Mouse (Mus musculus): Measurements from ENCODE around the gene Pax8. TPM values are rescaled to one million over a fixed set of nuclear protein-coding genes. Genes with fewer than 3 reads are reported as not detected.

The Pax8 gene
- total and polyA plus RNA-seq, 3 experiments = 0.17 to 0.60 TPM; not detected in 1

DNA sequence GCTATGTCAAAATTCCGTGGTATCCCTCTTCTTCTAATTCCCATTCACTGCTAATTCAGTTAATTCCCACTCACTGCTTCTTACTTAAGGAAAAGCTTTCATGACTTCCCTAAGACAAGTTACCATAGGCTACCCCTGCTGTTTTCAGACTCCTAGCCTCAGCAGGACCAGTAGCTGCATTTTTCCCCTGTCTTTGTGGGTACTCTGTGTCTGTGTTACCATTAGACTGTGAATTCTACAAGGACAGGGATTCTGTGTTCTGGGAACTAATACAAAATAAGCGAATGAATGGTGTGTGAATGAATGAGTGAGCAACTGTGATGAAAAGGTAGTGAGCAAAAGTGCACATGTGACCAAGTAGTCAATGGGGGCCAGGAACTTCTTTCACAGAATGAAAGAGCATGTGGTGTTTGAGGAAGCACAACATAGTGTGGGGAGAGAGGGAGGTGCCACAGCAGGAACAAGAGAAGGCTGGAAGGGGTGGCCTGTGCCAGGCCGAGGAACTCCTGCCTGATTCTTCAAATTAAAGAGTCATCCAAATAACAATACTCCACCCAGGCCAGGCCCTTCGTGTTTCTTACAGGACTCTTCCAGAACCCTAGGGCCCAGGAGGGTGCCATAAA lies 33.0 kb downstream of the Pax8 start:
- Histone ChIP-seq H3K4me2 (ENCODE audit: insufficient read depth, low read depth, poor library complexity, severe bottlenecking) (no peak overlapping the region), H3K79me2 (replicated peaks; ENCODE audit: control insufficient read depth, extremely low read depth, insufficient read depth, poor library complexity, severe bottlenecking) (no peaks in the 10 kb centered on the region), H3K27ac (ENCODE audit: insufficient read depth, low read depth) (no peak overlapping the region), H3K9me3 (replicated peaks; ENCODE audit: low read length) (no peaks in the 10 kb centered on the region), H3K27me3 (replicated peaks) (no peaks in the 10 kb centered on the region), H3K4me3 (replicated peaks in 1 of 3; ENCODE audit: low read depth in 2 of 3, low read length in 2 of 3, poor library complexity in 1 of 3) (no peak overlapping the region), H3K4me1 (ENCODE audit: control insufficient read depth in 1 of 2, insufficient read depth in 2 of 2) (no peaks in the 10 kb centered on the region), H3K36me3 (replicated peaks in 1 of 2; ENCODE audit: control insufficient read depth in 1 of 2, insufficient read depth in 1 of 2, low read length in 1 of 2) (no peaks in the 10 kb centered on the region), H3K9ac (ENCODE audit: insufficient read depth, low read depth) (no peak overlapping the region)
- dilution Hi-C loops (cut with MboI; ENCODE audit: extremely low pct_ligation_motif_present, extremely low pct_unique_long_range_greater_than_20kb, low sequenced_read_pairs) (no loop called here), in situ Hi-C loops (cut with MboI; ENCODE audit: low pct_ligation_motif_present, low pct_unique_long_range_greater_than_20kb, low sequenced_read_pairs) (no loop called here)
- DNase-seq (ENCODE audit: extremely low read depth) = no peak
- TF ChIP-seq ELF1 (IDR thresholded peaks at IDR 0.05; ENCODE audit: low read depth, low read length) = no peak

DNA sequence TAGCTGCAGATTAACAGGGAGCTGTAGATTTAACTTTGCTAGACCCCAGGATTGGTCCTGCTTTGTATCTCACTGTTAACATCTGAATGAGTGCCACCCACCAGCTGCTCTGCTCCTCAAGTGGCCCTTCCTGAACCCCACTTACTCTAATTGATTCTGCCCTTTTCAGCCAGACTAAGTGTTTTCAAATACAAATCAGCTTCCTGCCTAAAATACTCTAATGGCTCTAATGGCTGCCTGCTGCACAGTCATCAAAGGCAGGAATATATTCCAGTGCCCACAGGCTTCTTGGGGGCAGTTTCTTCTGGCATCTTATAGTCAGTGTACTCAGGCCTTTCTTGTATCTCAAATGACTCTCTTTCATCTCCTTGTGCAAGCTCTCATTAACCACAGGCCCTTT lies 33.5 kb downstream of the Pax8 start:
- Histone ChIP-seq H3K4me2 (ENCODE audit: insufficient read depth, low read depth, poor library complexity, severe bottlenecking) (no peak overlapping the region), H3K36me3 (replicated peaks in 1 of 2; ENCODE audit: control insufficient read depth in 1 of 2, insufficient read depth in 1 of 2, low read length in 1 of 2) (no peaks in the 10 kb centered on the region), H3K9me3 (replicated peaks; ENCODE audit: low read length) (no peaks in the 10 kb centered on the region), H3K9ac (ENCODE audit: insufficient read depth, low read depth) (no peak overlapping the region), H3K27ac (ENCODE audit: insufficient read depth, low read depth) (no peak overlapping the region), H3K27me3 (replicated peaks) (no peaks in the 10 kb centered on the region), H3K4me3 (replicated peaks in 1 of 3; ENCODE audit: low read depth in 2 of 3, low read length in 2 of 3, poor library complexity in 1 of 3) (no peak overlapping the region), H3K79me2 (replicated peaks; ENCODE audit: control insufficient read depth, extremely low read depth, insufficient read depth, poor library complexity, severe bottlenecking) (no peaks in the 10 kb centered on the region), H3K4me1 (ENCODE audit: control insufficient read depth in 1 of 2, insufficient read depth in 2 of 2) (no peaks in the 10 kb centered on the region)
- in situ Hi-C loops (cut with MboI; ENCODE audit: low pct_ligation_motif_present, low pct_unique_long_range_greater_than_20kb, low sequenced_read_pairs) (no loop called here), dilution Hi-C loops (cut with MboI; ENCODE audit: extremely low pct_ligation_motif_present, extremely low pct_unique_long_range_greater_than_20kb, low sequenced_read_pairs) (no loop called here)
- TF ChIP-seq USF1 (IDR thresholded peaks at IDR 0.05; ENCODE audit: low read depth, low read length) = no peak
- TF ChIP-seq ELF1 (IDR thresholded peaks at IDR 0.05; ENCODE audit: low read depth, low read length) = no peak
- no peak for TF ChIP-seq PAX5 (IDR thresholded peaks at IDR 0.05; ENCODE audit: low read length)
- no peak for TF ChIP-seq NELFE (IDR thresholded peaks at IDR 0.05; ENCODE audit: low read depth, low read length)
- no peak for TF ChIP-seq TCF12 (IDR thresholded peaks at IDR 0.05; ENCODE audit: low read depth, low read length)
- no peak for TF ChIP-seq MAFK (IDR thresholded peaks at IDR 0.05; ENCODE audit: insufficient replicate concordance, low read length)
- no peak for TF ChIP-seq RCOR1 (conservative IDR thresholded peaks at IDR 0.05; ENCODE audit: low read depth, low read length)
- no peak for TF ChIP-seq ZC3H11A (IDR thresholded peaks at IDR 0.05; ENCODE audit: low read depth, low read length)
- no peak for TF ChIP-seq BHLHE40 (IDR thresholded peaks at IDR 0.05; ENCODE audit: low read depth, low read length)
- TF ChIP-seq ZKSCAN1 (IDR thresholded peaks at IDR 0.05; ENCODE audit: borderline replicate concordance, low read depth, low read length) = no peak
- TF ChIP-seq ZMIZ1 (IDR thresholded peaks at IDR 0.05; ENCODE audit: low read depth, low read length) = no peak
- no peak for TF ChIP-seq ETS1 (conservative IDR thresholded peaks at IDR 0.05; ENCODE audit: low read depth, low read length)
- TF ChIP-seq CTCF (conservative IDR thresholded peaks at IDR 0.05 in 1 of 2, IDR thresholded peaks at IDR 0.05 in 1 of 2; ENCODE audit: low read depth in 2 of 2, low read length in 2 of 2) = no peak
- no peak for TF ChIP-seq NRF1 (IDR thresholded peaks at IDR 0.05; ENCODE audit: low read depth, low read length)
- no peak for TF ChIP-seq CHD1 (IDR thresholded peaks at IDR 0.05; ENCODE audit: low read depth, low read length)
- no peak for DNase-seq (ENCODE audit: extremely low read depth)
